Mouse (Mus musculus) hindbrain, embryonic 11.5 days (tissue): ENCODE measurements at regions not wholly inside any gene's neighbourhood (a gene's known extent, or its start where the extent isn't known, plus 50 kb on each side); places are given as distances from the start of the nearest gene placed in this dataset.

Experiments
- ATAC-seq: fragments of 200-750 bp; cut with Nextera tagmentation; 2 replicates; pipeline ENCODE4 v1.8.0; 2017; ENCODE audit warnings: mild to moderate bottlenecking, moderate TSS enrichment, moderate library complexity; ENCODE audit not compliant: low FRiP score
- DNase-seq: peaks from one replicate; pipeline ENCODE4 v3.0.0-alpha.2; 2015; ENCODE audit warnings: low spot score
- H3K27ac ChIP-seq: fragments of 300-500 bp; sonication (generic); 2 replicates; pipeline ENCODE4 v1.5.1; 2014; ENCODE audit warnings: mild to moderate bottlenecking, low read depth, low read length
- H3K27me3 ChIP-seq: fragments of 300-500 bp; sonication (generic); 2 replicates; pipeline ENCODE4 v1.6.1; 2014; ENCODE audit warnings: mild to moderate bottlenecking, low read length, moderate library complexity, mixed read lengths; ENCODE audit not compliant: control insufficient read depth, insufficient read depth
- H3K36me3 ChIP-seq: fragments of 300-500 bp; sonication (generic); 2 replicates; pipeline ENCODE4 v1.6.1; 2014; ENCODE audit warnings: mild to moderate bottlenecking, low read length, moderate library complexity, mixed read lengths; ENCODE audit not compliant: control insufficient read depth, insufficient read depth
- H3K4me1 ChIP-seq: fragments of 300-500 bp; sonication (generic); replicated peaks from 2 replicates; pipeline ENCODE4 v1.6.1; 2014; ENCODE audit warnings: low read length, mixed read lengths; ENCODE audit not compliant: control insufficient read depth, insufficient read depth
- H3K4me2 ChIP-seq: fragments of 300-500 bp; sonication (generic); replicated peaks from 2 replicates; pipeline ENCODE4 v1.6.1; 2014; ENCODE audit warnings: mild to moderate bottlenecking, low read depth, low read length
- H3K4me3 ChIP-seq: fragments of 300-500 bp; sonication (generic); 2 replicates; pipeline ENCODE4 v1.5.1; 2014; ENCODE audit warnings: low read depth, low read length
- H3K9ac ChIP-seq: fragments of 300-500 bp; sonication (generic); 2 replicates; pipeline ENCODE4 v1.6.1; 2014; ENCODE audit warnings: low read depth, low read length
- H3K9me3 ChIP-seq: fragments of 300-500 bp; sonication (generic); 2 replicates; pipeline ENCODE4 v1.6.1; 2016; ENCODE audit warnings: low read length; ENCODE audit not compliant: control insufficient read depth
- WGBS: fragments of 180-500 bp; shearing (Covaris S2); extraction: QIAGEN DNeasy Blood & Tissue Kit; methylation state at CpG from one replicate; pipeline ENCODE4 v1.1.7; 2014; 5-methylcytosine and 5-hydroxymethylcytosine counted together

DNA sequence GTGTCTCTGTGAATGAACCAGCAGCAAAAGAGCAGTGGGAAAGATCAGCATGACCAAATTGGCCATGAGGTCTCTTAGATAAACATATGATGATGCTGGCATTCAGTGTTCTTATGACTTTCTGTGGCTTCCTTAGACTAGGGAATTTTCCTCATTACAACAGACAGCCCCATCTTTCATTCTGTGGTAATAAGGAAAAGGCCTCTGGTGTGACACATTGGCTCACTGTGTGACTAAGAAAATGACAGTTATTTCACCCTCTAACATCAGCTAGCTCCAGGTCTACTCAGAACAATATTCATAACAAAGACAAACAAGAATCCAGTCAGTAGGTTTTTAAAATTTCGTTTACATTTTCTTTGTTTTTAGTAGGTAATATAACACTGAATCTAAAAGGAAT lies 103.8 kb upstream of the Inhba start:
- 58% methylated on average over 1 of the region's 1 CpGs for WGBS
- Histone ChIP-seq H3K27ac (no peak overlapping the region), H3K4me1 (no peaks in the 10 kb centered on the region), H3K4me2 (no peak overlapping the region), H3K9me3 (no peaks in the 10 kb centered on the region), H3K9ac (no peak overlapping the region), H3K27me3 (no peaks in the 10 kb centered on the region), H3K4me3 (no peak overlapping the region), H3K36me3 (no peaks in the 10 kb centered on the region)
- ATAC-seq (no peak), DNase-seq (no peak)

DNA sequence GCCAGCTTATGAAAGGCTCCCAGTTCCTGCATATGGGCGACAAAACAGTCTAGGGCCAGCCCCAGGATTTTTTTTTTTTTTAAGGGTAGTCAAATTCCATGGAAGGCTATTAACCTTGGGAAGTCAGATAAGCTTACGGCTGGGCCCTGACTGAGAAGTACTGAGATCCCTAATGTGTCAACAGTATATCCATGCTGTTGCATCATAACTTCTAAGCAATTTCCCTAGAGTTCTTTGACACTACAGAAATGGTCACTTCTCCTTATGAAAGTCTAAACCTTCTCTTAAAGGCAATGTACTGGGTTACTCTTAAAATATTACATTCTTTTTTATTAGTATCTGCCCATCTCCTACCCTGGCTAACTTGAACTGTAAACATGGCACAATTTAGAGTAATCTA lies 101.1 kb upstream of the Inhba start:
- no peaks in the 10 kb centered on the region for H3K4me1 ChIP-seq
- 77% methylated on average over 2 of the region's 2 CpGs for WGBS
- H3K9ac ChIP-seq, result no peak overlapping the region
- ATAC-seq, result no peak
- no peak overlapping the region for H3K27ac ChIP-seq
- H3K4me3 ChIP-seq, result no peak overlapping the region
- no peak for DNase-seq
- H3K27me3 ChIP-seq, result no peaks in the 10 kb centered on the region
- H3K4me2 ChIP-seq, result no peak overlapping the region
- H3K9me3 ChIP-seq, result no peaks in the 10 kb centered on the region
- no peaks in the 10 kb centered on the region for H3K36me3 ChIP-seq

DNA sequence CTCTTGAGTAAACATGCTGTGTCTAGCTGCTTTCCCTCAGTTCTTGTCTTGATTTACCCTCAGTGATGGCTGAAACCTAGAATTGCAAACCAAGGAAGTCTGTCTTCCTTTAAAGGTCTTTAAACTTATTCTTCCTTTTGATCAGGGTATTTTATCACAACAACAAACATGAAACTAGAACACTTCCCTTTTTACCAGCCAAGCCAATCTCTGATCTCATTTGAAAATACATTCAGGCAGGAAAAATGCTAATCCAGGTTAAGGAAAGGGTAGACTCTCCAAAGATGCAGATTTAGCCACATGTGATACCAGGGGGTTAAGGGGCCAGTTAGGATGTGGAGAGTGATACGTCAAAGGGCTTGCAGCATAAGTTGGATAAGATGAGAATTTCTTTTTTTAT lies 100.4 kb upstream of the Inhba start:
- no peak overlapping the region for H3K4me2 ChIP-seq
- no peak overlapping the region for H3K4me3 ChIP-seq
- no peaks in the 10 kb centered on the region for H3K27me3 ChIP-seq
- no peaks in the 10 kb centered on the region for H3K4me1 ChIP-seq
- no peak for ATAC-seq
- WGBS, result 88% methylated on average over 1 of the region's 1 CpGs
- no peaks in the 10 kb centered on the region for H3K9me3 ChIP-seq
- DNase-seq, result no peak
- H3K27ac ChIP-seq, result no peak overlapping the region
- no peak overlapping the region for H3K9ac ChIP-seq
- no peaks in the 10 kb centered on the region for H3K36me3 ChIP-seq

DNA sequence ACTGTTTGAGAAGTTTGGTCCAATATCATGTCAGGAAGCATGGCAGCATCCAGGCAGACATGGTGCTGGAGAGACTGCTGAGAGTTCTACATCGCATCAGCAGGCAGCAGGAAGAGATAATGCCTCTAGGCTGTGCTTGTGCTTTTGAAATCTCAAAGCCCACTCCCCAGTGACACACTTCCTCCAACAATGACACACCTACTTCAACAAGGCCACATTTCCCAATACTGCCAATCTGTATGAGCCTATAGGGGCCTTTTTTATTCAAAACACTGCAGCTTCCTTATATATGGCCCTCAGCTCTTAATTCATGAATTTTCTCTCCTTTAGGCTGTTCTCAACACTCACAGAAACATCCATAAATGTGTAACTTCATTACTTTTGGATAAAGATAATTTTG lies 97.4 kb upstream of the Inhba start:
- Histone ChIP-seq H3K27me3 (no peaks in the 10 kb centered on the region), H3K4me2 (no peak overlapping the region), H3K9ac (no peak overlapping the region), H3K4me1 (no peaks in the 10 kb centered on the region), H3K9me3 (no peaks in the 10 kb centered on the region), H3K36me3 (no peaks in the 10 kb centered on the region), H3K4me3 (no peak overlapping the region), H3K27ac (no peak overlapping the region)
- 88% methylated on average over 1 of the region's 1 CpGs for WGBS
- ATAC-seq (no peak), DNase-seq (no peak)

DNA sequence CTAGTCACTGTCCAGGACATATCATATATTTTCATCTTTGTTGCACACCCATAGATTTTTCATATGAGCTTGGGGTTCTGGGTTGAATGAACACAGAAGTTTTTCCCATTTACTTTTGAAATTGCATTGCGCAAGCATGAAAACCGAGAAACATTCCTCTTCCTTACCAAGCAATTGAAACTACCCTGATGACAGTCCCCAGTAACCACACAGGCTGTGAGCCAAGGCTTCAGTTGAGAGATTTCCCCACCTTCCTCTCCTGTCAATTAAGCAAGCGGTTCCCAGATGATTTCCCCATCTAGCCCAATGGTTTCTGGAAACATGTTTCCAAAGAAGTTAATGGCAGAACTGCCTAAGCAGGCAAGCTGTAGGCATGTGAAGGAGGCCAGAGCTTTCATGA lies 81.8 kb upstream of the Inhba start:
- DNase-seq (no peak), ATAC-seq (no peak)
- WGBS, result 88% methylated on average over 3 of the region's 3 CpGs
- Histone ChIP-seq H3K4me2 (no peak overlapping the region), H3K4me3 (no peak overlapping the region), H3K27me3 (no peaks in the 10 kb centered on the region), H3K27ac (no peak overlapping the region), H3K4me1 (no peaks in the 10 kb centered on the region), H3K9me3 (no peaks in the 10 kb centered on the region), H3K9ac (no peak overlapping the region), H3K36me3 (no peaks in the 10 kb centered on the region)

DNA sequence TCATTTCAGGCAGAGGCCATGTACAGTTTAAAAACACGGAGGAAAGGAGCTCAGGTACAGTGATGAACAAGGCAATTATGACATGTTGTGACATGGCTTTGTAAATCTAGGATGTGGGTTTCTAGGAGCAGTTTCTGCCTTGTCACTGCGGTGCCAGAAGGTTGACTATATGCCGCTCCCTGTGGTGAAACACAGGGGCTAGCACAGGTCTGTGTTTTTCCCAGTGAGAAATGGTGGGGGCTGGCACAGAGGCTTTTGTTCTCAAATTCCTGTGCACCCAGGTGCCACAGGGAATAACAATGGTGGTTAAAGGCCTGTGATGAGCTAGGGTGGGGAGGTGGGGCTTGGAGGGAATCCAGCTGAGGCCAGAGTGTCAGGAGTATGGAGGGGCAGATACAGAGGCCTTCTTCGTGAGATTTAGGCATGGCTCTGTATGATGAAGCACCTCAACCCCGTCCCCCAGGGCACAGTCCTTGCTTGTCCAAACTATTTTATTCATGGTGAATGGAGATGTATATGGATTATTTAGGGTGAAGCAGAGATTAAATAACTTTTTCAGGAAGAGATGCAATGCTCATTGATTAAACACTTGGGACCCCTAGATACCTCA lies 80.0 kb upstream of the Inhba start:
- Histone ChIP-seq H3K4me1 (no peaks in the 10 kb centered on the region), H3K27me3 (no peaks in the 10 kb centered on the region), H3K9ac (no peak overlapping the region), H3K36me3 (no peaks in the 10 kb centered on the region), H3K4me3 (no peak overlapping the region), H3K4me2 (no peak overlapping the region), H3K27ac (no peak overlapping the region), H3K9me3 (no peaks in the 10 kb centered on the region)
- ATAC-seq, result peak; percentile 57; the same call in 1 of the 2 replicates
- DNase-seq, result no peak
- 31% methylated on average over 5 of the region's 5 CpGs for WGBS

DNA sequence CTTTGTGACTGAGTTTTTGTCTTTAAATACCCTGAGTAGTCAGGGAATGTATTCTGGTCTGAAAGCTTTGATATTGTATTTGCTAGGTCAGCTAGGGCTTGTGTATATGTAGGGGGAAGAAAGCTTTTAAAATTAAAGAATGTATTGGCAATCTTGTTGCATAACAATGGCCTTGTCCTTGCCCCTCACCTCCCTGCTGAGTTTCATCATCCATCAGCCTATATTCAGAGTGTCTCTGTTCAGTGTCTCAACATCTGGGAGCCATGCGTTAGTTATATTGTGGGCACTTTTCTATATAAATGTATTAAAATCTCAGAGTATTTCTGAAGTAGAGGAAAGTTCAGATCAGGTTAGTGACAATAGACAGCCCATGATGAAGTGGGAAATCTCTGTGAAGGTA lies 76.0 kb upstream of the Inhba start:
- Histone ChIP-seq H3K4me1 (no peaks in the 10 kb centered on the region), H3K4me2 (no peak overlapping the region), H3K9me3 (no peaks in the 10 kb centered on the region), H3K4me3 (no peak overlapping the region), H3K27ac (no peak overlapping the region), H3K9ac (no peak overlapping the region), H3K36me3 (no peaks in the 10 kb centered on the region), H3K27me3 (no peaks in the 10 kb centered on the region)
- ATAC-seq (no peak), DNase-seq (no peak)
- WGBS, result 75% methylated on average over 1 of the region's 1 CpGs

DNA sequence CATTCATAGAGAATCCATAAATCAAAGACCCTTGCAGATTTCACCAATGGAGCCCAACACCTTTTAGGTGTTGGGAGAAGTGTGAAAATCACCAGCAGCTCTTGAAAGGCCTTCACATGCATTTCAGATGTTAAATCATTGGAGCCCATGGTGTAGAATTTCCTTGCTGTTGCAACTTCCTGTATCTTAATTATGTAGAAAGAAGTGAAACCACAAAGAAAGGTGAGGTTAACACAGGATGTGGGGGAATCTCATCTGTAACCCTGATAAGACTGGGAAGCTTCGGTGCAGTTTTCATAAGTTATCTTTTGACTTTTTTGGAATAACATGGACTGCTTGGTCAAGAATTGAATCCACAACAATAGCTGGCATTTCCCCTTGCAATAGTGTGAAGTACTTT lies 75.5 kb upstream of the Inhba start:
- H3K4me3 ChIP-seq, result no peak overlapping the region
- H3K4me2 ChIP-seq, result no peak overlapping the region
- H3K9ac ChIP-seq, result no peak overlapping the region
- WGBS, result 72% methylated on average over 1 of the region's 1 CpGs
- H3K9me3 ChIP-seq, result no peaks in the 10 kb centered on the region
- ATAC-seq (no peak), DNase-seq (no peak)
- no peaks in the 10 kb centered on the region for H3K4me1 ChIP-seq
- no peaks in the 10 kb centered on the region for H3K36me3 ChIP-seq
- H3K27me3 ChIP-seq, result no peaks in the 10 kb centered on the region
- H3K27ac ChIP-seq, result no peak overlapping the region

DNA sequence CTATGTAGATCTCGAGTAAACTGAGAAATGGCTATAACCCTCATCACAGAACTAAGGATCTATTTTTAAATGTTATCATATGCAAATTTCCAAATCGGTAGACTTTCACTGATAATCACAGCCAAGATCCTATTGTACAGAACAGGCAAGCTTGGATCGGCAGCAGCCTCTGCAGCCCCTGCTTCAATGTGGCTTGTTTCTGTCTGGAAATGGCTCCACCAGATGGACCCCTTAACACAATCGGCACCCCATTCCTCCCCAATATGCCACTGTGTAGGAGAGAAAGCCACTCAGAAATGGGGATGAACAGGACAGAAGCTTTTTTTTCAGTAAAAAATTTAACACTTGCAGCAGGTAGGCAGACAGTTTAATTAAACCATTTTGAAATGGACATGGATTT lies 61.5 kb upstream of the Inhba start:
- 89% methylated on average over 4 of the region's 4 CpGs for WGBS

More for the DNA sequence above, 61.5 kb upstream of the Inhba start:
- DNase-seq, result no peak
- no peaks in the 10 kb centered on the region for H3K27me3 ChIP-seq
- no peak overlapping the region for H3K27ac ChIP-seq
- no peak overlapping the region for H3K4me2 ChIP-seq
- no peak for ATAC-seq
- no peak overlapping the region for H3K4me3 ChIP-seq
- no peaks in the 10 kb centered on the region for H3K4me1 ChIP-seq
- H3K9me3 ChIP-seq, result no peaks in the 10 kb centered on the region
- H3K9ac ChIP-seq, result no peak overlapping the region
- H3K36me3 ChIP-seq, result no peaks in the 10 kb centered on the region
